Mouse (Mus musculus) cerebellum, adult 11 months (tissue): ENCODE data around the gene Olfr984.

Experiments
- DNase-seq: peaks from one replicate; pipeline ENCODE4 v3.0.0; 2022

Gene Olfr984

DNA sequence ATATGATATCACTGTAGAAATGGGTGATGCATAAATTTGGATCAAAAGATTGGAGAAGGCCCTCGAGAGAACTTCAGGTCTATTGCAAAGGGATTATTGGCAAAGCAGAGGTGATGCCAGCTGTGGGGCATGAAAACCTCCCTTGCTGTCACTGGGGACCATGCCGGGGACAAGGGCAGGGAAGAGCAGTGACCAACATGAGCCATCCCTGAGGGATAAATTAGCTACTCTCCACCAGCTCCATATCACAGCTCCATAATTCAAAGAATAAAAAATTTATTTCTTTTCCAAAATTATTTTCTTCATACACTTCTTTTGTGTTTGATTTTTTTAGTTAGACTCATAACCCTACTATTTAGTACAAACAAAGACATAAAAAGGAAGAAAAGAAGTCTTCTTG, at the start of gene Olfr984:
TSS of gene Olfr984 (minus strand) at position 101 of the 400 bp plus-strand sequence.
- no peak for DNase-seq

DNA sequence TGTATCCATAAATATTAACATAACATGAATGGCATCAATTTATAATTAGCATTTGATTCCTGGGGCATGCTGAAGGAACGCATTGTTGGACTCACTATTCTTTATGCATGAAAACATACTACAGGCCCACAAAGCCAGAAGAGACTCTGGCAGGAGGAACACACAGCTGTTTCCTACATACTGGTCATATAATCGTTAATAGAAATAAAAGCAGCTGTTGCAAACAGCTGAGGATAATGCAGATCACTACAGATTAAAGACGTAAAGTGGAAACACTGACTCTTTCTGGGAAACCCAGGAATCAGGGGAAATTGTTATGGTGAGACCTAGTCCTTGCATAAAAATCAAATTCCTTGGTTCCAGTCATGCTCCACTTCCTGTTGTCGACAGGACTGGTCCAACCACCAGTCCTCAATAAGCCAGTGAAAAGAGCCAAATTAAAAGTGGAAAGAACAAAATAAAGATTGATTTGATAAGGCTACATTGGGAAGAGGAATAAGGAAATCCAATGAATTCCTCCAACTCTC, 41.2 kb upstream of the Olfr984 start:
- no peak for DNase-seq

DNA sequence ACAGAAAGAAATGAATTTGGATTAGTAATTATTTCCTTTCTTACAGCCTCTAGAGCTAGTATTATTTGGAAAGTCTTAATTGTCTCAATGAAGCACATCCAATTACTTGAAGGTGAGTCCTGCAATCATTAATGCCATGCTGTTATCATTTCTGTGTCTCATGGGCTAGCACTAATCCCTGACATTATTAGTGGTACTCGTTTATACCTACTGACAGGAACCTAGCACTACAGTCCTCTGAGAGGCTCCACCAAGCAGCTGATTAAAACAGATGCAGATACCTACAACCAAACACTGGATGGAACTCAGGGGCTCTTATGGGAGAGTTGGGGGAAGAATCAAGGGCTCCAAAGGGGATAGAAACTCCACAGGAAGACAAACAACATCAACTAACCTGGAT, 27.5 kb upstream of the Olfr984 start:
- no peak for DNase-seq

DNA sequence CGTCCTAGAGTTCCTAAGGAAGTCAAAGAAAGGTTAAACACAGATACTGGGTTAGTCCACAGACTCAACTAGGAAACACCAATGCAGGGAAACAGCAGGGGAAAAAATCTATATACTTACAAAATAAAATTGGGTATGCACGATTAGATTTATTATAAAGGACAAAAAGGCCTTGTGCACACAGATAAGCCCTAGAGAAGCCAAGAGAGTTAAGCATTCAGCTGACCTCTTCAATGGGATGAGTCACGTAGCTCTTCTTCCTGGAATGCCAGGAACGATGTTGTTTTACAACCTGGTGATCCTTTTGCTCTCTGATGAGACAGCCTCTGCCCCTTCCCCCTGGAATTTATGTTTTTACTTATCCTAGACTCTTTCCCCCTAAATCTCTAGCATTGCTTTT, 25.5 kb upstream of the Olfr984 start:
- DNase-seq = no peak

DNA sequence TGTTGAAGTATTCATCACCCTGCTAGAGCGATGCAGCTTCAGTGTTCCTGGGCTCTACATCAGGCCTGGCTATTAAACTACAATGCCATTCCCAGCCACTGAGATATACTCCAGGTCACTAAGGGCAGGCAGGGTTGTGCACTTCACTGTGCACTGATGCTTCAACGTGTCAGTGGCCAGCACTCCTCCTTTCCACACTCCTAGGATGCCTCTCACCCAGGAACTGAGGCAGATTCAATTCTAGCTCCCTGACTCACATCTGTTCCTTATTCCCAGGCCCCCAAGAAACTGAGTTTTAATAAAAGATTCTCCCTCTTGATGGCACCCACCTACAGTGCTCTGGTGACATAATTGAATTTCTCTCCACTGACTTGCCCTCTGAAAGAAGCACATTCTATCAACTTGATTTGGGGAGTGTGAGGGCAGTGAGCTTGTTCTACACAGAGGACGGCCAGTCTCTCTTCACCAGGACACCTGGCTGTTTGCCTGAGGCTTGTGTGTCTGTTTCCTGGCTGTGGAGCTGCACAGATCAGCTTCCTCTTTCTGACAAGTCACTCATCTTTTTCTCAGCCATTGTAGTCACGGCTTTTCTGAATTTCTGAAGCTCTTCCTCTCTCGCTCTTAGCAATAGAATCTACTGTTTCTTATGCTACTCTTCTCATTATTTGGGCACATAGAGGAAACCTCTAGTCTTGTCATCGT, 23.1 kb upstream of the Olfr984 start:
- DNase-seq = no peak

- DNase-seq = no peak
These were observed 16.6 kb upstream of the Olfr984 start for GRCm38 (mm10) chr9:40130556-40130955.

DNA sequence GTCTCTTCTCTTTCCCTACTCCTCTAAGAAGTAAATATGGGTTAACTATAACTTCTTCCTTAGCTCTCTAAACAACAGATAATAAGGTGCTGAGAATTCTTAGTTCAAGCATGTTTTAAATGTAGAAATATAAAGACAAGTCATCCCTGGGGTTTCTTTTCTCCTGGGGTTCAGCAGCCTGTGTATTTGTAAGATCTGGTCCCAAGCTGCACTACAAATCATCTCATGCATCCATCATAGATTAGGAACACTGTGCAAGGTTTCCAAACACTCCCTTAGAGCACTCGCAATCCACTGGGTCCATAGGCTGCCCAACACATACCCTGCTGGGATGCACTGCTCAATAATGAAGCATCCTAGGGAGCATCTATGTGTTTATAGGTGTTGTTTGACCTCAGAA, 16.1 kb upstream of the Olfr984 start, which contains the start of gene Olfr985:
TSS of gene Olfr985 (minus strand) at position 101 of the 400 bp plus-strand sequence.
- no peak for DNase-seq

DNA sequence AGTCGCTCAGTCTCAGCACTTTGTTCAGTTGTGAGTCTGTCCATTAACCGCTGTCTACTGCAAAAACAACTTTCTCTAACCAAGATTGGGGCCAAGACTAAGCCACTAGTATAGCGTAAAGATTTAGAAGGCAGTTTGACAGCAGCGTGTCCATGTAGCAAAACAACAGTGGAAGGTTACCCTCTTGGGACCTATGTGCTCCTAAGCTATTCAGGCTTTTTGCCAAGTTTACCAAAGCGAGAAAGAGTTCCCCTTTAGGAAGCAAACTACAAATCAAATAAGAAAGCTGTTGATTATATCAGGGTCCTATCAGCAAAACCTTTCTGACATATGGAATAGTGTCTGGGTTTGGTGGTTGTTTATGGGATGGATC, 3.3 kb upstream of the Olfr984 start:
- DNase-seq = no peak

DNA sequence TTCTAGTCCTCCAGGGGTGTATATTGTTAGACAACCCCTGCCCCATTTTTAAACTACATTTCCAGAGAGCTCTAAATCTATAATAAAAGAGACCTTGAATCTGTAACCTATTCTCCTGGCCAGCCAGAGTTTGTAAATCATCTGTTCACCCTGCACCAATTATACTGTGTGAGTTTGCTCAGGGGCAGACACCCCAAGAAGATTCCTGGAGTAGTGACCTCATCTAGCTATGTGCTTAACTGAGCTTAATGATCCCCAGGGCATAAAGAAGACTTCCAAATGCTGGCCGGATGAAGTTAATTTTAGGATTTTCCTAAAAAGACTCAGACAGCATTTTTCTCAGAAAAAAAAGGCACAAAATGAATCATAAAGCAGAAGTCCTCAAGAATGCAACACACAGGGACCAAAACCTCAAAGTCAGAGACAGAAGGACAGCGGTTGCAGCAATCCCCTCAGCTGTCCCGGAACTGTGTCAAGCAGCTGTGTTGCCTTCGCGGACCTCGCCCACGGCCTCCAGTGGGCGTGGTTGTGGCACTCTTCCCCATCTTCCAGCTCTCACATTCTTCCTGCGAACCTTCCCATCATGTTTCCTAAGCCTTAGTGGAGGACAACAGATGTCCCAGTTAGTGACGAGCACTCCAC, 2.8 kb upstream of the Olfr984 start:
- no peak for DNase-seq

DNA sequence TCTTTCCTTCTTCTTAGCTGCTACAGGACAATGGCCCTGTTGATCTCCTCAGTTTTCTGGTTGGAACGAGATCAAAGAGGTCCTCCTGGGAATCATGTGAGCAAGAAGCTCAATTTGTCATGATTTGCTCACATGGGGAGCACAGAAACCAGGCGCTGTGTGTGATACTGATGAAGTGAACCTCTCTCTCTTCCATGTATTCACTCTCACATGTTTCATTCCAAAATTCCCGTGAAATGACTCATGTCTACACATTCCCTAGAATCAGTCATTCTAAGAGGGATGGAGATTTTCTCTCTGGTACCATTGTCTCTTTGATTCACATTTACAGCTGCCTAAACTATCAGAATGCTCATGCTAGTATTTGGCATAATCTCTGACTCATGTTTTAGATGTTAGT, 19.2 kb downstream of the Olfr984 start:
- DNase-seq = no peak

GRCm38 (mm10) chr9:40093495-40093894, 20.5 kb downstream of the Olfr984 start, which contains the start of gene Olfr983:
Gene Olfr983, minus strand, starts transcription at chr9:40093595.
- DNase-seq = no peak

DNA sequence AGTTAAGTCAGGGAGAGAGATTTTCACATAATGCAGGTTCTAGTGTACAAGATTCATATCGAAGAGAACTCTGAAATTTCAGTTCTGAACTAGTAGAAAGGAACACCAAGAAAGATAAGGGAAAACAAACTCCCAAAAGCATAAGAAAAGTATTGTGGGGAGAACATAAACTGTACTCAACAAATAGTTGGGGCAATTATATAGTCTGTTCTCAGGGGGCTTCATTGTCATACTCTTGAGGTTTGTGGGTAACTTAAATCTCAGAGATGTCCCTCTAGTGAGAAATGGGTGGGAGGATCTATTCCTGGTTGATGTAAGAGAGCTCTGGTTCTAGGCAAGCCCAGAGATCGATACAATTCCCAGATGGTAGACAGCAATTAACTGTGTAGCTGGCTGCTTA, 40.5 kb downstream of the Olfr984 start, which contains the start of gene Olfr982:
TSS of gene Olfr982 (plus strand) at position 301 of the 400 bp plus-strand sequence.
- DNase-seq = no peak

DNA sequence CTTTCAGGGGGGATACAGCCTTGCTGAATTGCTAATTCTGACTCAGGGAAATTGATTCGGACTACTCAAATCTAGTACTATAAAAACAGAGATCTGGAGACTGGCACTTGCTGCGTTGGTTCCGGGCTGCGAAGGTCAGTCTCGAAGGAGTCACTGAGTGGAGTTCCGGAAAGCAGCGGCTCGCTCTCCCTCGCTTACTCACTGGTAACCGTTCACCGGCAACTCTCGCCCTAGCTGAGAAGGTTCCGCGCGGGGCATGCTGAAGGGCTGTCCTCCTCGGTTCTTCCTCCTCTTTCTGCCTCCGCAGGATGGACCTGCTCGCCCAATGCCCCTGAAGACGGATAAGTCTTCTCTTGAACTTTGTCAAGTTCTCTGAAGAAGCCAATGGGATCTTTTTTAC, 63.9 kb downstream of the Olfr984 start:
- no peak for DNase-seq
